Mouse (Mus musculus) intestine, embryonic 16.5 days (tissue): ENCODE data around the gene Tcaim. TPM values are rescaled to one million over a fixed set of nuclear protein-coding genes. Genes with fewer than 3 reads are reported as not detected.
"Not testable (repeated sequence)": the region's sequence is repeated elsewhere in the genome, so short reads cannot be mapped to it uniquely, and the experiment has no call there.

Source experiments
- ATAC-seq: fragments of 200-750 bp; cut with Nextera tagmentation; 2 replicates; pipeline ENCODE4 v1.8.0; 2017; ENCODE audit warnings: moderate TSS enrichment, moderate library complexity
- H3K27ac ChIP-seq: fragments of 300-500 bp; sonication (generic); 2 replicates; pipeline ENCODE4 v1.5.1; 2014; ENCODE audit warnings: mild to moderate bottlenecking, low read length
- H3K27me3 ChIP-seq: fragments of 300-500 bp; sonication (generic); replicated peaks from 2 replicates; pipeline ENCODE4 v1.6.1; 2014; ENCODE audit warnings: low read length, control low read depth, mixed read lengths; ENCODE audit not compliant: control insufficient read depth, insufficient read depth
- H3K36me3 ChIP-seq: fragments of 300-500 bp; sonication (generic); 2 replicates; pipeline ENCODE4 v1.6.1; 2014; ENCODE audit warnings: low read length, control low read depth; ENCODE audit not compliant: control insufficient read depth, insufficient read depth
- H3K4me1 ChIP-seq: fragments of 300-500 bp; sonication (generic); 2 replicates; pipeline ENCODE4 v1.6.1; 2014; ENCODE audit warnings: low read length, control low read depth, mixed read lengths; ENCODE audit not compliant: control insufficient read depth, insufficient read depth
- H3K4me2 ChIP-seq: fragments of 300-500 bp; sonication (generic); 2 replicates; pipeline ENCODE4 v1.6.1; 2014; ENCODE audit warnings: low read depth, low read length, control low read depth
- H3K4me3 ChIP-seq: fragments of 300-500 bp; sonication (generic); 2 replicates; pipeline ENCODE4 v1.5.1; 2014; ENCODE audit warnings: mild to moderate bottlenecking, low read length
- H3K9ac ChIP-seq: fragments of 300-500 bp; sonication (generic); 2 replicates; pipeline ENCODE4 v1.6.1; 2014; ENCODE audit warnings: low read depth, low read length
- H3K9me3 ChIP-seq: fragments of 300-500 bp; sonication (generic); 2 replicates; pipeline ENCODE4 v1.6.1; 2016; ENCODE audit warnings: low read length, control low read depth; ENCODE audit not compliant: control insufficient read depth
- WGBS: fragments of 180-500 bp; shearing (Covaris S2); extraction: QIAGEN DNeasy Blood & Tissue Kit; methylation state at CpG from one replicate; pipeline ENCODE4 v1.1.7; 2014; 5-methylcytosine and 5-hydroxymethylcytosine counted together
- polyA plus RNA-seq: library from polyadenylated mRNA; unstranded; fragments of >200 nt; fragmentation: Nextera tagmentation; extraction: Ambion mirVana; gene quantifications from 2 replicates; pipeline ENCODE4 v1.2.1, GENCODE M21; 2015

Tcaim gene
- polyA plus RNA-seq, 1 experiment from 2014 or later = 5.5 TPM

DNA sequence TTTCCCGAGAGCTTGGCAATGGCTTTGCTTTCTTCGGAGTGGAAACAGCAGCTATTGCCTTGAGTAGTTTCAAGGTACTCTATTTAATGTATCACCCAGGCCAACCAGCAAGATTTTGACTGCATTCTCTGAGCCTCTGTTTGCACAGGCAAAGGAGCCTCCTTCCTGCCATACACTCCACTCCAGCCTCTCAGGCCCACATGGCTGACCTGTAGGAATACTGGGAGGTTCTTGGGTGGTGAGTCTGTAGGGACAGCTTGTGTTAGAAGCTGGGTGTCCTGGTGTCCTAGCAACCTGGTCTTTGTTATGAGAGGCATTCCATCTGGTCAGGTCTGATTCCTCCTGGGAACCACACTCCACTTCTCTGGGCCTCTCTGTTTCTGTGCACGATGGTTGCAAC is 38.4 kb downstream of the Tcaim start, which contains the start of gene Gm35549:
Gm35549 (minus strand) TSS at position 276 of the 400 bp plus-strand sequence.
- no peak within 1 kb of the TSS for H3K9ac ChIP-seq
- ATAC-seq = no peak
- no peak within 1 kb of the TSS for H3K4me3 ChIP-seq
- no peak within 1 kb of the TSS for H3K27ac ChIP-seq
- no peak within 1 kb of the TSS for H3K4me2 ChIP-seq
- H3K36me3 ChIP-seq = no peaks in the 10 kb centered on the region
- no peaks in the 10 kb centered on the region for H3K27me3 ChIP-seq
- WGBS = 71% methylated on average over 3 of the region's 3 CpGs
- no peaks in the 10 kb centered on the region for H3K9me3 ChIP-seq
- no peaks in the 10 kb centered on the region for H3K4me1 ChIP-seq

DNA sequence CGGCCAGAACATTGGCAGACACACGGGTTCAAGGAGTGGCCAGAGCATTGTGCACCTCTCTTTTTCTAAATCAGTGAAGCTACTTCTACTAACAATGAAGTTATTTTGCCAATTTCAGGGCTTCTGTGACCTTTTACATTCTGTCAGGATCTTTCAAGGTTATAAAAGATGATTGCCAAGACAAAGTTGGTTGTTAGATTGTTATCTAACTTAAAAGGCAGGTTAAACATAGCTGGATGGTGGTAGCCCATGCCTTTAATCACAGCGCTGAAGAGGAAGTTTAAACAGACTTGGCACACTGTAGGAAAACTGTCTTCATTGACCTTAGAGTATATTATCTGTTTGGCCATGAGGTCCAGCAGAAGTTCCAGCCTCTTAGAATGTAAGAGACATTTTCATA is 40.3 kb downstream of the Tcaim start:
- no peak overlapping the region for H3K4me2 ChIP-seq
- H3K9me3 ChIP-seq = no peaks in the 10 kb centered on the region
- H3K36me3 ChIP-seq = peaks cover 13% of the 10 kb centered on the region; the same call in 1 of the 2 replicates
- no peaks in the 10 kb centered on the region for H3K27me3 ChIP-seq
- H3K9ac ChIP-seq = no peak overlapping the region
- WGBS = 83% methylated on average over 3 of the region's 3 CpGs
- H3K4me3 ChIP-seq = no peak overlapping the region
- H3K27ac ChIP-seq = no peak overlapping the region
- ATAC-seq = no peak
- no peaks in the 10 kb centered on the region for H3K4me1 ChIP-seq

GRCm38 (mm10) chr9:122846156-122846555 is 40.8 kb downstream of the Tcaim start:
- H3K4me1 ChIP-seq = no peaks in the 10 kb centered on the region
- no peak overlapping the region for H3K27ac ChIP-seq
- no peak overlapping the region for H3K4me3 ChIP-seq
- H3K9me3 ChIP-seq = no peaks in the 10 kb centered on the region
- H3K36me3 ChIP-seq = peaks cover 15% of the 10 kb centered on the region; the same call in 1 of the 2 replicates
- H3K4me2 ChIP-seq = no peak overlapping the region
- no peak for ATAC-seq
- no peak overlapping the region for H3K9ac ChIP-seq
- H3K27me3 ChIP-seq = no peaks in the 10 kb centered on the region

GRCm38 (mm10) chr9:122847811-122848311 is 42.5 kb downstream of the Tcaim start:
- H3K4me1 ChIP-seq, H3K27ac ChIP-seq, H3K9me3 ChIP-seq, H3K27me3 ChIP-seq, H3K4me2 ChIP-seq, H3K9ac ChIP-seq, ATAC-seq, H3K4me3 ChIP-seq: not testable (repeated sequence)
- 85% methylated on average over 7 of the region's 8 CpGs for WGBS
- H3K36me3 ChIP-seq = peaks cover 28% of the 10 kb centered on the region

GRCm38 (mm10) chr9:122854526-122854925 is 49.2 kb downstream of the Tcaim start:
- Histone ChIP-seq H3K4me2 (no peak overlapping the region), H3K36me3 (peaks cover 80% of the 10 kb centered on the region), H3K4me3 (no peak overlapping the region), H3K9me3 (peaks cover 24% of the 10 kb centered on the region), H3K27me3 (no peaks in the 10 kb centered on the region), H3K9ac (no peak overlapping the region), H3K4me1 (no peaks in the 10 kb centered on the region), H3K27ac (no peak overlapping the region)
- ATAC-seq = no peak
- WGBS = 93% methylated on average over 7 of the region's 7 CpGs

GRCm38 (mm10) chr9:122855141-122855540 is 49.8 kb downstream of the Tcaim start:
- H3K4me3 ChIP-seq, H3K4me1 ChIP-seq, H3K27me3 ChIP-seq, H3K4me2 ChIP-seq, ATAC-seq, H3K27ac ChIP-seq, H3K9ac ChIP-seq: not testable (repeated sequence)
- peaks cover 29% of the 10 kb centered on the region for H3K9me3 ChIP-seq
- WGBS = 91% methylated on average over 1 of the region's 7 CpGs
- peaks cover 80% of the 10 kb centered on the region for H3K36me3 ChIP-seq

- WGBS = 95% methylated on average over 4 of the region's 4 CpGs
Observed at GRCm38 (mm10) chr9:122855617-122856016, 50.3 kb downstream of the Tcaim start.

GRCm38 (mm10) chr9:122856716-122857115 is 51.4 kb downstream of the Tcaim start:
- 99% methylated on average over 3 of the region's 3 CpGs for WGBS
- Histone ChIP-seq H3K27ac (no peak overlapping the region), H3K36me3 (peaks cover 87% of the 10 kb centered on the region), H3K4me1 (no peaks in the 10 kb centered on the region), H3K4me3 (no peak overlapping the region), H3K27me3 (no peaks in the 10 kb centered on the region), H3K9ac (no peak overlapping the region), H3K4me2 (no peak overlapping the region), H3K9me3 (peaks cover 39% of the 10 kb centered on the region)
- ATAC-seq = no peak

More at GRCm38 (mm10) chr9:122855617-122856016, 50.3 kb downstream of the Tcaim start:
- H3K36me3 ChIP-seq = peaks cover 80% of the 10 kb centered on the region
- H3K9ac ChIP-seq = no peak overlapping the region
- H3K9me3 ChIP-seq = peaks cover 34% of the 10 kb centered on the region
- H3K4me3 ChIP-seq = no peak overlapping the region
- no peak overlapping the region for H3K4me2 ChIP-seq
- no peak for ATAC-seq
- H3K27ac ChIP-seq = no peak overlapping the region
- H3K27me3 ChIP-seq = no peaks in the 10 kb centered on the region
- no peaks in the 10 kb centered on the region for H3K4me1 ChIP-seq

DNA sequence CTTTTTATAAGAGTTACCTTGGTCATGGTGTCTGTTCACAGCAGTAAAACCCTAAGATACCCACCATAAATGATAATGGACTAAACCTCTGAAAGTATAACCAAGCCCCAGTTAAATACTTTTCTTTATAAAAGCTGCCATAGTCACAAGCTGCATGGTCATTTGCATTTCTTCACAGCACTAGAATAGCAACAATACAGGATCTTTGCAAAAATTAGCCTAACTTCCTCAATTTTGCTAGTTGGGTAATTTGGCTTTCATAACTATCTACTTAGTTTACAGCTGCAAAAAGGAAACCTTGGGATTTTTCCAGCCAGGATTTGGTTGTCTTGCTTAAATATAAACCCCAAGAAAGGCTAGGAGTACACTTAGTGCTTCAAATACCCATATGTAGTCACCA is 55.4 kb downstream of the Tcaim start:
- ATAC-seq = no peak

DNA sequence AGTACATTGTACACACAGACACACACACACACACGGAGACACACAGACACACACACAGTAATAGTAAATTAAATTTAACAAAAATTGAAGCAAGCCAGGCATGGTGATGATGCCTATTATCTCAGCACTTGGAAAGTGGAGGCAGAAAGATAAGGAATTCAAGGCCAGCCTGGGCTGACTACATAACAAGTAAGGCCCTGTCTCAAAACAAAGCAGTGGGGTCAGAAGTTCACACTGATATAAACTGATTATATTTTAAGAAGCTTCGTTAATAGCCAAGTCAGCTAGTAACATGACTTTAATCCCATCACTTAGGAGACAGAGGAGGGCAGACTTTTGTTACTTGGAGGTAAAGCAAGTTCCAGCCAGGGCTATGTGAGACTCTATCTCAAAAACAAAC is 58.4 kb downstream of the Tcaim start:
- Histone ChIP-seq H3K9me3 (peaks cover 29% of the 10 kb centered on the region), H3K4me3 (no peak overlapping the region), H3K9ac (no peak overlapping the region), H3K4me1 (peaks cover 9% of the 10 kb centered on the region), H3K27ac (no peak overlapping the region), H3K27me3 (no peaks in the 10 kb centered on the region), H3K36me3 (peaks cover 33% of the 10 kb centered on the region), H3K4me2 (no peak overlapping the region)
- WGBS = 49% methylated on average over 2 of the region's 2 CpGs
- no peak for ATAC-seq

More for the DNA sequence above, 55.4 kb downstream of the Tcaim start:
- H3K36me3 ChIP-seq = peaks cover 60% of the 10 kb centered on the region
- no peak overlapping the region for H3K9ac ChIP-seq
- H3K4me3 ChIP-seq = no peak overlapping the region
- H3K4me1 ChIP-seq = peaks cover 7% of the 10 kb centered on the region
- no peak overlapping the region for H3K4me2 ChIP-seq
- H3K27me3 ChIP-seq = no peaks in the 10 kb centered on the region
- peaks cover 35% of the 10 kb centered on the region for H3K9me3 ChIP-seq
- H3K27ac ChIP-seq = no peak overlapping the region
